Mouse (Mus musculus): Measurements from ENCODE around the gene Vmn2r108.
"Not testable (repeated sequence)": the region's sequence is repeated elsewhere in the genome, so short reads cannot be mapped to it uniquely, and the experiment has no call there.

Gene Vmn2r108

DNA sequence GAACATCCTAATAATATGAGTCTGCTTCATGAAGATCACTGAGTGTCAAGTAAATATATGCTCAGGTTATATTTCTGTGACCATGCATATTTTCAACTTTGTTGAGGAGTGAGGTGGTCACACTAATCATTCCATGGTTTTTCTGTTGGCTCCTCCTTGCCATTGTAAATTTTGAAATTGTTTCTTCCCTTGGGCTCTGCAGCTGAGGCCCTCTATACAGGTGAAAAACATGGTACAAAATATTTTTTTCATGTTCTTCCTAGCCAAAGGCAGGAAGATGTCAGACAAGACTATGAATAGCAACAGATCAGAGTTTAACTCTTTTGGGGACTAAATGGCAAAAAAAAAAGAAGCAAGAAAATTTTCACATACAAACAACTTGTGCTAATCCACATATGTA, at the start of gene Vmn2r108:
Gene Vmn2r108 (minus strand): TSS at position 101 of the 400 bp plus-strand sequence.
- DNase-seq: no peak

DNA sequence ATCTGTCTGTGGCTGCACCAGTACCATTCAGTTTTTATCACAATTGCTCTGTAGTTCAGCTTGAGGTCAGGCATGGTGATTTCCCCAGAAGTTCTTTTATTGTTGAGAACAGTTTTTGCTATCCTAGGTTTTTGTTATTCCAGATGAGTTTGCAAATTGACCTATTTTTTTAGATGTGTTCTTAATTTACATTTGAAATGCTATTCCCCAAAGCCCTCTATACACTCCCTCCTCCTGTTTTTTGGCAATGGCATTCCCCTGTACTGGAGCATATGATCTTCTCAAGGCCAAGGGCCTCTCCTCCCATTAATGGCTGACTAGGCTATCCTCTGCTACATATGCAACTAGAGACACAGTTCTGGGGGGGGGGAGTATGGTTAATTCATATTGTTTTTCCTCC, 27.1 kb upstream of the Vmn2r108 start:
- DNase-seq: not testable (repeated sequence)

GRCm38 (mm10) chr17:20497858-20498257, 16.7 kb upstream of the Vmn2r108 start, which contains the start of gene Vmn1r225:
Gene Vmn1r225 (plus strand): TSS chr17:20498158.
- no peak for DNase-seq

GRCm38 (mm10) chr17:20473311-20473710, 7.8 kb downstream of the Vmn2r108 start:
- no peak for DNase-seq

GRCm38 (mm10) chr17:20439263-20439662, 41.9 kb downstream of the Vmn2r108 start:
- no peak for DNase-seq

- DNase-seq: no peak
Observed at GRCm38 (mm10) chr17:20413846-20414245, 67.3 kb downstream of the Vmn2r108 start, which contains the start of gene Vmn1r224. Gene Vmn1r224 (plus strand): TSS chr17:20414146.

All from thymus, adult 18-20 months (tissue).